Mouse (Mus musculus): ENCODE results near the gene Zdhhc4. TPM values are rescaled to one million over a fixed set of nuclear protein-coding genes. Genes with fewer than 3 reads are reported as not detected.

Gene Zdhhc4
- polyA plus RNA-seq, 1 experiment from 2014 or later: 71.5 TPM

DNA sequence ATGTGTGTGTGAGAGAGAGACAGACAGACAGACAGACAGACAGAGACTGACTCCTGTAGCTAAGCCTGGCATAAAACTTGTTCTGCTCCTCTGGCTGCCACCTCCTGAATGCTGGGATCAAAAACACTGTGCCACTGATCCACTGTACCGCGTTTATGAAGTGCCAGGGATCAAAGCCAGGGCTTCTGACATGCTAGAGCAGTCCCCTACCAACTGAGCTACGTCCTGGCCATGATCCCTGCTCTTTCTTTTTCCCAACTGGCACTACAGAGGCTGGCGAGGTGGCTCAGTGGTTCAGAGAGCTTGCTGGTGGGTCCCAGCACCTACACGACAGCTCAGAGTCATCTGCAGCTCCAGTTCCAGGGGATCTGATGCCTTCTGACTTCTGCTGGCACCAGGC, 53.3 kb downstream of the Zdhhc4 start:
- Histone ChIP-seq H3K9me3 (replicated peaks; ENCODE audit: control insufficient read depth, low read length) (no peaks in the 10 kb centered on the region), H3K36me3 (ENCODE audit: control insufficient read depth, insufficient read depth, low read length) (no peaks in the 10 kb centered on the region), H3K27ac (ENCODE audit: low read depth, low read length) (no peak overlapping the region), H3K4me1 (ENCODE audit: control insufficient read depth, insufficient read depth, low read length) (peaks cover under 1% of the 10 kb centered on the region; the same call in 1 of the 2 replicates), H3K4me2 (ENCODE audit: low read length) (no peak overlapping the region), H3K27me3 (replicated peaks; ENCODE audit: control insufficient read depth, insufficient read depth, low read length) (no peaks in the 10 kb centered on the region), H3K9ac (ENCODE audit: low read length) (no peak overlapping the region), H3K4me3 (ENCODE audit: low read depth, low read length) (no peak overlapping the region)
- DNase-seq (ENCODE audit: low spot score) (no peak), ATAC-seq (no peak)
- 55% methylated on average over 5 of the region's 5 CpGs for WGBS

DNA sequence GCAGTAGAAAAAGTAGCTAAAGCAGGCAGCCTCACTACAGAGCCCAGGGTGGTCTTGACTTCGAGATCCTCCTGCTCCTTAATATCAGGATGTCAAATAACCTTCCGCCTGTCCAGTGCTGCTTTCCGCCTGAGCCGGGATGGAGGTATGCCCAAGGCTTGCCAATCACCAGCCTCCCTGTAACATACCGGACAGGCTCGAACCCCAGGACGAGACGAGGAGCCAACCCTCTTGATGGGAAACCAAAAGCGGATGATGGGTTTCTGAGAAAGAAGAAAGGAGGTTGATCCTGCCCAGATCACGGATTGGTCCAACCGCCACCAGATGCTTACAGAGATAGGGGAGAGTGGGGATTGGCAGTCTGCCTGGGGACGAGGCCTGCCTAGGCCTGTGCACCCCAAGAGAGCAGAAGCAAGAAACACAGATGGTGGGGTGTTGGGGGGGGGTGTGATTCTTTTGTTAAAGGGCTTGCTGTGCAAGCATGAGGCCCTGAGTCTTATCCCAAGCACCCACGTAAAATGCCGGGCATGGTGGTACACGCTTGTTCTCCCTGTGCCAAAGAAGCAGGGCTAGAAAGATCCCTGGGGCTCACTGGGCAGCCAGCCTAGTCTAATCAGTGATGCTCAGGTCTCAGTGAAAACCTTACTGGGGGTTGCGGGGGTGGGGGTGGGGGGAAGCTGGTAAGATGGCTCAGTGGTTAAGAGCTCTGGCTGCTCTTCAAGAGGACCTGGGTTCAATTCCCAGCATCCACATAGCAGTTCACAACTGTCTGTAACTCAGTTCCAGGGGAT, 56.3 kb downstream of the Zdhhc4 start:
- Histone ChIP-seq H3K27ac (ENCODE audit: low read depth, low read length) (no peak overlapping the region), H3K4me2 (ENCODE audit: low read length) (no peak overlapping the region), H3K27me3 (replicated peaks; ENCODE audit: control insufficient read depth, insufficient read depth, low read length) (no peaks in the 10 kb centered on the region), H3K4me1 (ENCODE audit: control insufficient read depth, insufficient read depth, low read length) (peaks cover 14% of the 10 kb centered on the region), H3K36me3 (ENCODE audit: control insufficient read depth, insufficient read depth, low read length) (no peaks in the 10 kb centered on the region), H3K9ac (ENCODE audit: low read length) (no peak overlapping the region), H3K9me3 (replicated peaks; ENCODE audit: control insufficient read depth, low read length) (no peaks in the 10 kb centered on the region), H3K4me3 (ENCODE audit: low read depth, low read length) (no peak overlapping the region)
- ATAC-seq: no peak
- WGBS: 90% methylated on average over 16 of the region's 16 CpGs
- peak; percentile 33 for DNase-seq (ENCODE audit: low spot score)

DNA sequence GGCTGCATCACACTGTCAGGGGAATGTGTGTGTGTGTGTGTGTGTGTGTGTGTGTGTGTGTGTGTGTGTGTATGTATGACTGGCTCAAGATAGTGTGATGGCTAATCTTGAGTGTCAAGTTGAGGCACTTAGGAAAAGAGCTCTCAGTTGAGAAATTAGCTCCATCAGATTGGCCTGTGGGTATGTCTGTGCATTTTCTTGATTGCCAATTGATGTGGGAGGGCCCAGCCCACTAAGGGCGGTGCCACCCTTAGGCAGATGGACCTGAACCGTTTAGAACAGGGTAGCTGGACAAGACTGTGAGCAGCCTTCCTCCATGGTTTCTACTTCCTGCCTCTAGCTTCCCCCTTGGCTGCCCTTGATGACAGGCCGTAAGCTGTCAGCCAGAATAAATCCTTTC, 56.9 kb downstream of the Zdhhc4 start:
- Histone ChIP-seq H3K9ac (ENCODE audit: low read length) (no peak overlapping the region), H3K27me3 (replicated peaks; ENCODE audit: control insufficient read depth, insufficient read depth, low read length) (no peaks in the 10 kb centered on the region), H3K36me3 (ENCODE audit: control insufficient read depth, insufficient read depth, low read length) (no peaks in the 10 kb centered on the region), H3K4me3 (ENCODE audit: low read depth, low read length) (no peak overlapping the region), H3K4me2 (ENCODE audit: low read length) (no peak overlapping the region), H3K27ac (ENCODE audit: low read depth, low read length) (no peak overlapping the region), H3K4me1 (ENCODE audit: control insufficient read depth, insufficient read depth, low read length) (peaks cover 14% of the 10 kb centered on the region), H3K9me3 (replicated peaks; ENCODE audit: control insufficient read depth, low read length) (no peaks in the 10 kb centered on the region)
- DNase-seq (ENCODE audit: low spot score): no peak
- WGBS: 80% methylated on average over 3 of the region's 3 CpGs
- no peak for ATAC-seq

DNA sequence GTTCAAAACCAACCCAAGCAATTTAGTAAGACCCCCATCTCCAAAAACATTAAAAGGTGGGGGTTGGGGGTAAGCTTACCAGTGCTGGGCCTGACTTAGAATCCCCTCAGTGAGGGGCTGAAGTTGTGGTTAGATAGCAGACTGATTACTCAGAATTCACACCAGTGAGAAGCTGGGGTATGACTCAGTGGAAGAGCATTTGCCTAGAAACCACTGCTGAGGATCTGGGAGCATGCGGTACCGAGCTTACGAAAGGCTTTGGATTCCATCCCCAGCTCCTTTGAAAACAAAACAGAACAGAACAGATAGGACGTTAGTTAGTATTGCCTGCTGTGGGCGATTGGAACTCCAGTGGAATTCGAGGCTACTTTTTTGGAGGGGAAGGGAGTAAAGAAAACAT, 57.4 kb downstream of the Zdhhc4 start:
- no peak overlapping the region for H3K4me3 ChIP-seq (ENCODE audit: low read depth, low read length)
- no peak for ATAC-seq
- H3K9ac ChIP-seq (ENCODE audit: low read length): no peak overlapping the region
- H3K4me2 ChIP-seq (ENCODE audit: low read length): no peak overlapping the region
- H3K27ac ChIP-seq (ENCODE audit: low read depth, low read length): no peak overlapping the region
- H3K4me1 ChIP-seq (ENCODE audit: control insufficient read depth, insufficient read depth, low read length): peaks cover 14% of the 10 kb centered on the region
- H3K9me3 ChIP-seq (replicated peaks; ENCODE audit: control insufficient read depth, low read length): no peaks in the 10 kb centered on the region
- WGBS: 91% methylated on average over 6 of the region's 6 CpGs
- no peaks in the 10 kb centered on the region for H3K27me3 ChIP-seq (replicated peaks; ENCODE audit: control insufficient read depth, insufficient read depth, low read length)
- H3K36me3 ChIP-seq (ENCODE audit: control insufficient read depth, insufficient read depth, low read length): no peaks in the 10 kb centered on the region
- no peak for DNase-seq (ENCODE audit: low spot score)

DNA sequence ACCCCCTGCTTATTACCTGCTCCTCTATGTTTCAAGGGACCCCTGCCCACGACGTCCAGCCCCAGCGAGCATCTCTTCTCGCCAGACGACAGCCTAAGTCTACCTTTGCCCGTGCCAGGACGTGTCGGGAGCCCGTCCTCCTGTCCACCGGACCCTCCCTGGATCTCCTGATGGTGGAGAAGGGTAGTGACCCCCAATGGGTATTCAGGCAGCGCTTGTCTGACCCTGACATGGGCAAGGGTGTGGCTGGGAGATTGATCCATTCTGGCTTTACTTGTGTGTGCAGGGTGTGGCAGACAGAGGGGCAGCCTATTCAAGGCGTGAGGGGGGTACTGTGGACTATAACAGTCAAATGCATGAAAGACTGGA, 58.9 kb downstream of the Zdhhc4 start:
- DNase-seq (ENCODE audit: low spot score): no peak
- Histone ChIP-seq H3K27ac (ENCODE audit: low read depth, low read length) (no peak overlapping the region), H3K36me3 (ENCODE audit: control insufficient read depth, insufficient read depth, low read length) (no peaks in the 10 kb centered on the region), H3K27me3 (replicated peaks; ENCODE audit: control insufficient read depth, insufficient read depth, low read length) (no peaks in the 10 kb centered on the region), H3K9me3 (replicated peaks; ENCODE audit: control insufficient read depth, low read length) (no peaks in the 10 kb centered on the region), H3K4me3 (ENCODE audit: low read depth, low read length) (peak overlapping the region; percentile 98), H3K4me1 (ENCODE audit: control insufficient read depth, insufficient read depth, low read length) (peaks cover 14% of the 10 kb centered on the region), H3K4me2 (ENCODE audit: low read length) (peak overlapping the region; percentile 84), H3K9ac (ENCODE audit: low read length) (peak overlapping the region; percentile 95)
- no peak; the same call in 1 of the 2 replicates for ATAC-seq
- WGBS: 2% methylated on average over 12 of the region's 12 CpGs

DNA sequence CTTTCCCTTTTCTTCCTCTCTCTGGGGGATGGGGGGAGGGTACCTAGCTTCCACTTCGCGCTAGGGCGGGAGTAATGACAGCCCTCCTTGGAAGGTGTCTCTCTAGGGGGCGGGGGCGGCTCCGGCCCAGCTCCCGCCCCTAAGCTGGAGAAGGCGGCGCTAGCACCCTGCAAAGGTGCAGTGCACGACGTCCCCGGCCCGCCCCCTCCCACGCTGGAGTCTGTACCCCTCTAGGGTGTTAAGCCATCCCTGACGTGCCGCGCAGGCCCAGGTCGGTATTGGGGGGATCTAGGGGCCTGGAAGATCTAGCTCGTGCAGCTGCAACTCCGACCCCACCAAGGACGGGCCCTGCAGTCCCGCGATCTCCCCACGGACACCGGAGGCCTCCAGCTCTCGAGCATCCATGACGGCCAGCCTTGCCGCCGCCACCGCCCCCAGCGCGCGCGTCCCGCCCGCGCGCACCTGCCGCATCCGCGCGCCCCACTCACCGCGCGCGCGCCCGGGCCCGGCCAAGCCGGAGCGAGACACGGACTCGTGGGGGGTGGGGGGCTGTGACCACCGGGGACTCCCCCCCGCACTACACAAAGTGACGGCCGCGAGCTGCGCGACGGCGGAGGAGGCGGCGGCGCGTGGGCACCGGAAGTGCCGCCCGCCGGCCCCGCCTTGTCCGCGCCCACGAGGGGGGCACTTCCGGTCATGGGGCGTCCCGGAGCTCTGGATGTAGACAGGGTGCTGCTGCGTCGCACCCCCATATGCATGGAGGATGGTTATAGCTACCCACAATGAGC, 59.5 kb downstream of the Zdhhc4 start, which contains the start of gene Zfp316:
Gene Zfp316 (minus strand): TSS at position 660 of the 788 bp plus-strand sequence.
- H3K4me1 ChIP-seq (ENCODE audit: control insufficient read depth, insufficient read depth, low read length): peaks cover 14% of the 10 kb centered on the region

DNA sequence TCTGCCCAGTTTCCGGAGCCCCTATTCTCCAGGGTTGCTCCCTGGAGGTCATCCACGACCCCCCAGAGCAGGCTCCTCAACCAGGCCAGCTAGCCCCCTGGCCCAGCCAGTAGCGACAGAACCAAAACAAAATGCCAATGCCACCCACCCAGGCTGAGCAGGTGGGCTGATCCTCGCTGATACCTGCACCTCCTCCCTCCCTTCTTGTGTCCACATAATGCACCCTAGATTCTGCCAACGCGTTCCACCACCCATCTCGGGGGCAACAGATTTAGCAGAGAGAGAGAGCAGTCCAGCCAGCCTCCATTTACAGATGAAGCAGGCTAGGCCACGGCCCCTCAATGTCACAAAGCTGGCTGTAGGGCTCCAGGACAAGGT, 60.1 kb downstream of the Zdhhc4 start:
- 22% methylated on average over 8 of the region's 8 CpGs for WGBS
- peak overlapping the region; percentile 95 for H3K9ac ChIP-seq (ENCODE audit: low read length)
- ATAC-seq (0 out of 2 replicates have a peak, but pooled peaks have one; percentile 3), DNase-seq (ENCODE audit: low spot score) (no peak)
- H3K4me1 ChIP-seq (ENCODE audit: control insufficient read depth, insufficient read depth, low read length): peaks cover 14% of the 10 kb centered on the region
- H3K9me3 ChIP-seq (replicated peaks; ENCODE audit: control insufficient read depth, low read length): no peaks in the 10 kb centered on the region
- H3K4me2 ChIP-seq (ENCODE audit: low read length): peak overlapping the region; percentile 84
- peak overlapping the region; percentile 79 for H3K27ac ChIP-seq (ENCODE audit: low read depth, low read length)
- peaks cover 9% of the 10 kb centered on the region for H3K36me3 ChIP-seq (ENCODE audit: control insufficient read depth, insufficient read depth, low read length)
- no peaks in the 10 kb centered on the region for H3K27me3 ChIP-seq (replicated peaks; ENCODE audit: control insufficient read depth, insufficient read depth, low read length)
- H3K4me3 ChIP-seq (ENCODE audit: low read depth, low read length): peak overlapping the region; percentile 98

More for the DNA sequence above, 59.5 kb downstream of the Zdhhc4 start, which contains the start of gene Zfp316:
- peaks cover 3% of the 10 kb centered on the region for H3K36me3 ChIP-seq (ENCODE audit: control insufficient read depth, insufficient read depth, low read length)
- H3K27me3 ChIP-seq (replicated peaks; ENCODE audit: control insufficient read depth, insufficient read depth, low read length): no peaks in the 10 kb centered on the region
- H3K9me3 ChIP-seq (replicated peaks; ENCODE audit: control insufficient read depth, low read length): no peaks in the 10 kb centered on the region
- peak; percentile 78 for DNase-seq (ENCODE audit: low spot score)
- under 1% methylated on average over 69 of the region's 79 CpGs for WGBS
- H3K27ac ChIP-seq (ENCODE audit: low read depth, low read length): peak within 1 kb of the TSS; percentile 79
- H3K9ac ChIP-seq (ENCODE audit: low read length): peak within 1 kb of the TSS; percentile 95
- peak; percentile 89 for ATAC-seq
- peak within 1 kb of the TSS; percentile 98 for H3K4me3 ChIP-seq (ENCODE audit: low read depth, low read length)
- peak within 1 kb of the TSS; percentile 84 for H3K4me2 ChIP-seq (ENCODE audit: low read length)

DNA sequence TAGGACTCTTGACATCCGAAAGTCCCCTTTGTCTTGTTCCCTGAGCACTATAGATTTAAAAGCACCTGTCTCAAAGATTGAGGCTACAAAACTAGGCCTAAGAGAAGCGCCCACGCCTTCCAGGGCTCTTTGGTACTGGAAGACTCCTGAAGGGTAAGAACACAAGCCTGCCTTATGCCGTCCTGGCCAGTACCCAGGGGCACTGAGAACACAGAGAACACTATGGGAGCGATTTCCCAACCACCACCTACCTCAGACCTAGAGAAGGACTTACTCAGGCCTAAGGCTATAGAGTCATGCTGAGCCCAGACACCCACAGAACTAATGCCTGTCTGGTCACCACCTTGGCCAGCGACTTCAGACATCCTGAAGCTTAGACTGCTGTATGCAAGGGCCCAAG, 62.3 kb downstream of the Zdhhc4 start:
- Histone ChIP-seq H3K9ac (ENCODE audit: low read length) (no peak overlapping the region), H3K4me1 (ENCODE audit: control insufficient read depth, insufficient read depth, low read length) (peaks cover 14% of the 10 kb centered on the region), H3K36me3 (ENCODE audit: control insufficient read depth, insufficient read depth, low read length) (peaks cover 31% of the 10 kb centered on the region), H3K4me3 (ENCODE audit: low read depth, low read length) (no peak overlapping the region), H3K4me2 (ENCODE audit: low read length) (no peak overlapping the region), H3K9me3 (replicated peaks; ENCODE audit: control insufficient read depth, low read length) (no peaks in the 10 kb centered on the region), H3K27ac (ENCODE audit: low read depth, low read length) (no peak overlapping the region), H3K27me3 (replicated peaks; ENCODE audit: control insufficient read depth, insufficient read depth, low read length) (no peaks in the 10 kb centered on the region)
- ATAC-seq (no peak), DNase-seq (ENCODE audit: low spot score) (no peak)
- WGBS: 82% methylated on average over 6 of the region's 6 CpGs

Data from forebrain, embryonic 14.5 days (tissue).